Comparison of ENCODE assay signal across 8 mouse cellular contexts in genomic region chr2:66634580-66635359, GRCm38 (mm10). TPM values are rescaled to one million over a fixed set of nuclear protein-coding genes. Genes with fewer than 3 reads are reported as not detected.
DNase-seq lines count a peak whose midpoint lies in the region; ATAC-seq and TF ChIP-seq lines count a peak whose summit lies in the region.

TSS of gene Scn9a (minus strand) at chr2:66634962.

- TF ChIP-seq CTCF in heart, adult 2 months (IDR thresholded peaks at IDR 0.05) = no peak

- no peaks in the 10 kb centered on the region for H3K36me3 ChIP-seq in heart, embryonic 11.5 days (ENCODE audit: control insufficient read depth, insufficient read depth, low read length)
- no peaks in the 10 kb centered on the region for H3K36me3 ChIP-seq in heart, adult 2 months (ENCODE audit: control insufficient read depth, insufficient read depth, low read length)
- H3K36me3 ChIP-seq in embryonic facial prominence, embryonic 15.5 days = no peaks in the 10 kb centered on the region
- no peaks in the 10 kb centered on the region for H3K36me3 ChIP-seq in midbrain, embryonic 13.5 days

- peak within 1 kb of the TSS; percentile 41 for H3K4me3 ChIP-seq in heart, embryonic 11.5 days (ENCODE audit: low read depth, low read length)
- H3K4me3 ChIP-seq in heart, adult 2 months = no peak within 1 kb of the TSS
- H3K4me3 ChIP-seq in embryonic facial prominence, embryonic 15.5 days (replicated peaks) = peak within 1 kb of the TSS; percentile 37
- H3K4me3 ChIP-seq in midbrain, embryonic 13.5 days (replicated peaks) = peak within 1 kb of the TSS; percentile 53

- no peaks in the 10 kb centered on the region for H3K9me3 ChIP-seq in heart, embryonic 11.5 days (replicated peaks; ENCODE audit: control insufficient read depth, low read length)
- H3K9me3 ChIP-seq in embryonic facial prominence, embryonic 15.5 days (replicated peaks) = no peaks in the 10 kb centered on the region
- no peaks in the 10 kb centered on the region for H3K9me3 ChIP-seq in midbrain, embryonic 13.5 days

- WGBS in heart, embryonic 11.5 days (ENCODE audit: insufficient replicate concordance) = 2% methylated on average over 29 of the region's 29 CpGs
- 2% methylated on average over 29 of the region's 29 CpGs for WGBS in heart, adult 2 months
- WGBS in embryonic facial prominence, embryonic 15.5 days = 2% methylated on average over 25 of the region's 29 CpGs
- WGBS in midbrain, embryonic 13.5 days = 1% methylated on average over 29 of the region's 29 CpGs

- H3K4me1 ChIP-seq in heart, embryonic 11.5 days (ENCODE audit: control insufficient read depth, insufficient read depth, low read length) = peaks cover 2% of the 10 kb centered on the region; the same call in 1 of the 2 replicates
- no peaks in the 10 kb centered on the region for H3K4me1 ChIP-seq in heart, adult 2 months (ENCODE audit: control insufficient read depth, insufficient read depth, low read length)
- H3K4me1 ChIP-seq in embryonic facial prominence, embryonic 15.5 days = peaks cover 6% of the 10 kb centered on the region
- H3K4me1 ChIP-seq in midbrain, embryonic 13.5 days (replicated peaks) = peaks cover 13% of the 10 kb centered on the region

- H3K27ac ChIP-seq in heart, embryonic 11.5 days (ENCODE audit: low read depth, low read length) = no peak within 1 kb of the TSS
- H3K27ac ChIP-seq in heart, adult 2 months = no peak within 1 kb of the TSS
- no peak within 1 kb of the TSS for H3K27ac ChIP-seq in embryonic facial prominence, embryonic 15.5 days (replicated peaks)
- peak within 1 kb of the TSS; percentile 51; the same call in 1 of the 2 replicates for H3K27ac ChIP-seq in midbrain, embryonic 13.5 days

- no peak for TF ChIP-seq EP300 in heart, adult 2 months (IDR thresholded peaks at IDR 0.05; ENCODE audit: insufficient read depth, low read depth, low read length)

- no peak for TF ChIP-seq POLR2A in heart, adult 2 months (IDR thresholded peaks at IDR 0.05; ENCODE audit: insufficient read depth, low read depth, low read length)

- H3K9ac ChIP-seq in heart, embryonic 11.5 days (ENCODE audit: low read depth, low read length) = 0 out of 2 replicates have a peak within 1 kb of the TSS, but pooled peaks have one; percentile 28
- H3K9ac ChIP-seq in heart, adult 2 months (ENCODE audit: low read depth, low read length) = no peak within 1 kb of the TSS
- H3K9ac ChIP-seq in embryonic facial prominence, embryonic 15.5 days = no peak within 1 kb of the TSS
- H3K9ac ChIP-seq in midbrain, embryonic 13.5 days (replicated peaks) = peak within 1 kb of the TSS; percentile 65

- ATAC-seq in heart, embryonic 11.5 days (replicated peaks; ENCODE audit: insufficient number of reproducible peaks, low FRiP score, low TSS enrichment) = peak; percentile 46; the same call in 1 of the 2 replicates
- peak; percentile 93 for ATAC-seq in embryonic facial prominence, embryonic 15.5 days (ENCODE audit: insufficient number of reproducible peaks, low FRiP score, low TSS enrichment, low read depth)
- ATAC-seq in midbrain, embryonic 13.5 days = peak; percentile 97

- H3K79me2 ChIP-seq in heart, adult 2 months (replicated peaks; ENCODE audit: control insufficient read depth, insufficient read depth, low read length) = no peaks in the 10 kb centered on the region

- intact Hi-C loops in heart, adult 2 months (cut with DNase I) = no loop called here

- peaks cover 15% of the 10 kb centered on the region for H3K27me3 ChIP-seq in heart, embryonic 11.5 days (ENCODE audit: control insufficient read depth, insufficient read depth, low read length)
- peaks cover 3% of the 10 kb centered on the region; the same call in 1 of the 2 replicates for H3K27me3 ChIP-seq in heart, adult 2 months (ENCODE audit: control insufficient read depth, insufficient read depth, low read length)
- peaks cover 13% of the 10 kb centered on the region for H3K27me3 ChIP-seq in embryonic facial prominence, embryonic 15.5 days
- H3K27me3 ChIP-seq in midbrain, embryonic 13.5 days = no peaks in the 10 kb centered on the region

- H3K4me2 ChIP-seq in heart, embryonic 11.5 days = peak within 1 kb of the TSS; percentile 78
- peak within 1 kb of the TSS; percentile 57 for H3K4me2 ChIP-seq in embryonic facial prominence, embryonic 15.5 days (replicated peaks)
- peak within 1 kb of the TSS; percentile 78 for H3K4me2 ChIP-seq in midbrain, embryonic 13.5 days (replicated peaks)

- no peak for DNase-seq in heart, adult 2 months
- peak; percentile 52 for DNase-seq in WW6 (ENCODE audit: low read depth, low spot score)
- peak; percentile 15 to 21 for DNase-seq in layer of hippocampus, adult 18-20 months (ENCODE audit: low spot score in 2 of 2)
- DNase-seq in testis, postnatal 14 days (ENCODE audit: low spot score) = peak; percentile 8
- DNase-seq in lung, postnatal 25 days (ENCODE audit: low spot score) = no peak

RNA-seq across cellular contexts. Expression of gene Scn9a, which starts in this region (rescaled TPM):
- polyA plus RNA-seq in heart, embryonic 11.5 days (2014; fragmentation: Nextera tagmentation; extraction: Ambion mirVana) = 0.03 and 0.04 TPM in 2 replicates
- total RNA-seq in heart, adult 2 months (2021) = under 1 TPM; 0.03 to 0.05 TPM
- polyA plus RNA-seq in heart, adult 2 months (2012; rRNA removed) = 0.23 TPM in 1 of 2 replicates, not detected in the other
- 1.7 and 2.9 TPM in 2 replicates for polyA plus RNA-seq in embryonic facial prominence, embryonic 15.5 days (2015; fragmentation: Nextera tagmentation; extraction: Ambion mirVana)
- 1 to 10 TPM; 3.5 to 3.8 TPM for total RNA-seq in layer of hippocampus, adult 18-20 months (2021)
- 7.8 TPM in 2 replicates for polyA plus RNA-seq in midbrain, embryonic 13.5 days (2015; fragmentation: Nextera tagmentation; extraction: Ambion mirVana)

Comparison
In these comparisons a context has a peak if more than half of its experiments do, and no peak if none do; other contexts are left out.
1. RNA of gene Scn9a (total RNA-seq): 3.5 to 3.8 TPM in layer of hippocampus, adult 18-20 months; 0.03 to 0.05 TPM in heart, adult 2 months; every median in the first group is over 4 times any median in the second.
2. Peak in ATAC-seq, H3K4me3 ChIP-seq, H3K9ac ChIP-seq and H3K4me2 ChIP-seq in heart, embryonic 11.5 days; RNA of the gene not detected or under 1 TPM.
3. ATAC-seq: peak in every context shown above with its lines; median percentile 97 in midbrain, embryonic 13.5 days; 93 in embryonic facial prominence, embryonic 15.5 days; 46 in heart, embryonic 11.5 days.
4. DNase-seq: peak in WW6 (single experiment), layer of hippocampus, adult 18-20 months (2 of 2) and testis, postnatal 14 days (single experiment); none in heart, adult 2 months (0 of 2) and lung, postnatal 25 days (single experiment).
5. Peak in every context shown above with its lines, with median percentiles within 50 percentile points of each other: H3K4me2 ChIP-seq.